Mouse (Mus musculus) adrenal gland, adult 2 months (tissue): ENCODE data around the gene Art5. TPM values are rescaled to one million over a fixed set of nuclear protein-coding genes. Genes with fewer than 3 reads are reported as not detected.

ENCODE experiments used
- DNase-seq: peaks from one replicate; pipeline ENCODE4 v3.0.0; 2021
- long read RNA-seq: library from polyadenylated mRNA; stranded (forward); transcript quantifications from one replicate; pipeline ENCODE4 v2.0.0, GENCODE M21; 2021
- polyA plus RNA-seq: library from polyadenylated mRNA; depleted of rRNA; stranded (reverse); fragments of >200 nt; gene quantifications from 2 replicates; pipeline ENCODE4 v1.2.3, GENCODE M21; 2012; rRNA removed
- total RNA-seq, 2 experiments: library from RNA; stranded (reverse); gene quantifications; 2 replicates each; pipeline ENCODE4 v1.2.3; 2021

Gene Art5
- not detected for total RNA-seq
- polyA plus RNA-seq = 0.09 and 0.35 TPM in 2 replicates
- long read RNA-seq = 0 reads

DNA sequence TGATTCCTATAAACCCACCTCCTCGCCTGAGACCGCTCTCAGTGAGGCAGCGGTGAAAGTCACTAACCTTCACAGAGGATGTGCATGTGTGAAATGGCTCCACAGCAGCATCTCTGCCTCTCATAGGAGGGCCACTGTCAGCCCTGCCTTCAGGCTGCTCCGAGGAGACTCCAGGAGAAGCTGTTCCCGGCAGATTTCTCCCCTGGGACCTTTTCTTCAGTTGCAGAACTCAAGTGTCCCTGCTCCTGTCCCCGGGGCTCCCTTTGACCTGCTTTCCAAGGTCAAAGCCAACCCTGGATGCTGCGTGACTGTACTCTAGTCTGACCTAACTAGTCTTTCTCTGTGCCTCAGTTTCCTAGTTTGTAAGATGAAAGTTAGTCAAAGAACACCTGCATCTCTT, at the start of gene Art5:
TSS of gene Art5 (minus strand) at position 319 of the 400 bp plus-strand sequence.
- DNase-seq = no peak

GRCm38 (mm10) chr7:102153691-102154090, 44.4 kb upstream of the Art5 start:
- peak; percentile 23 for DNase-seq

DNA sequence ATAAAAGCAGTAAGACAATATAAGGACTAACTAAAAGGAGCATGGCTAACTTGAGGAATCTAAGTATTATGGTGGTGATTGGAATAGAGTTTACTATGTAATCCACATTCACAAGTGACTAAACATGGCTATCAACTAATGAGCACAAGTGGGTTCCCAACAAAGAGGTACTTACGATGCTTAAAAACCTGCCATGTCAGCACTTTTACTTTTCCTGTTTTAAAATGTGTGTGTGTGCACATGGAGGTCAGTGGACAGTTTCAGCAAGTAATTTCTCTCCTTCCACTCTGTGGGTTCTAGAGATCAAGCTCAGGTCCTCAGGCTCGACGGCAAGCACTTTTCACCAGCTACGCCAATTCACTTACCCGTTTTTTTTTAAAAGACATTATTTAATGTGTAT, 28.6 kb upstream of the Art5 start:
- no peak for DNase-seq

GRCm38 (mm10) chr7:102137464-102137863, 28.2 kb upstream of the Art5 start:
- peak; percentile 23 for DNase-seq

GRCm38 (mm10) chr7:102132395-102132794, 23.1 kb upstream of the Art5 start:
- peak; percentile 12 for DNase-seq

- DNase-seq = no peak
Measured at GRCm38 (mm10) chr7:102120326-102120725, 11.0 kb upstream of the Art5 start.

GRCm38 (mm10) chr7:102117382-102117781, 8.1 kb upstream of the Art5 start:
- DNase-seq = no peak

GRCm38 (mm10) chr7:102116579-102117331, 7.5 kb upstream of the Art5 start, which contains the start of gene Chrna10:
Gene Chrna10 (minus strand): TSS chr7:102116828.
- no peak for DNase-seq

DNA sequence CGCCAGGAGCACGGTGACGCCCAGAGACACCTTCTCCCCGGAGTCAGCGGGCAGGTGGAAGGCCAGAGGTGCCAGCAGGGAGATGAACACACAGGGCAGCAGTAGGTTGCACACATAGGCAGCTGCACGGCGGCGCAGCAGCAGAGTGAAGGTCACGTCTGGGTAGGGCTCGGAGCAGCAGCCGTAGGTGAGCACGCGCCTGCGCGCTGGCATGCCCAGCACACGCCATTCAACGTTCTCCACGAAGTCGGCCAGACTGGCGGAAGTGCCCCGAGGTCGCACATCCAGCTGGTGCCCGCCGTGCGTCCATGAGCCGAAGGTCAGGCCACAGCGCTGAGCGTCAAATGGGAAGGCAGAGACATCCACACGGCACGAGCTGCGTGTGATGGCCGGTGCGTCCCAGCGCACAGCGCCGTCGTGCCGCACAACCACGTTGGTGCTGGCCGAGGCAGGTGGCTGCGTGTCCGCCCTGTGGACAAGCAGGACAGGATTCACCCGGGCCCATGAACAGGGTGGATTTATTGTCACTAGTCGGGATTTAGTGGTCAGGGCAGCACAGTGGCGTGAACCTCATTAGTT, 4.0 kb upstream of the Art5 start:
- peak; percentile 14 for DNase-seq

DNA sequence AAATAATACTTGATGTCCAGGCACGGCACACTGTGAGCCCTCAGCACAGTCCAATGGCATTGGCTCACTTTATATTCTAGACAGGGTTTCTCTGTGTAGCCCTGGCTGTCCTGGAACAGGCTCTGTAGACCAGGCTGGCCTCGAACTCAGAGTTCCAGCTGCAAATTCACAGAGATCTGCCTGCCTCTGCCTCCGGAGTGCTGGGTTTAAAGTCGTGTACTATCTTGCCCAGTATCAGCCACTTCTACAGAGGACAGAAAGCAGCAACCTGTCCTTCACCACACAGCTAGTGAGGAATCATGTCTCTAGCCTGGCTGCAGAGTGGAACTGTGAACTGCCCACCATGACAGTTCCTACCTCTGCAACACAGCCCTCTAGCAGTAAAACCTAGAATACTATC, 457 bp upstream of the Art5 start:
- no peak for DNase-seq

DNA sequence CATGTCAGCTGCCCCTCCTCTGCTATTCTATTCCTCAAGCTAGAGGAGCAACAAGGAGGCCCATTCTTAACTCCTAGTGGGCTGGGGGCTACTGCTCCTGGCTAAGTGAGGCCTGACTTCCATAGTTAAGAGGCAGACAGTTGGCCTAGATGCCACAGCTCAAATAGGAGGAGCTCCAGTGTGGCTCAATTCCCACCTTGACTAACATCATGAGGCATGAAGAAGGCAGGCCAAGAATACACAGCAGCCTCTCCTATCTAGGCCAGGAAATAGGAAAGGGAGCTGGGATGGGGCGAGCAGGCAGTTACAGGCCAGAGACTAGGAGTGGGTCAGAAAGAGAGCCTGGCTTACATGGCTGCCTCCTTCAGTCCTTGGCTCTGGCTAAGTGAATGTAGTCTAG, 1.1 kb downstream of the Art5 start:
- DNase-seq = no peak

- no peak for DNase-seq
Measured at GRCm38 (mm10) chr7:102106700-102107141, 2.6 kb downstream of the Art5 start.

GRCm38 (mm10) chr7:102104126-102104525, 5.2 kb downstream of the Art5 start:
- DNase-seq = no peak

GRCm38 (mm10) chr7:102103555-102103954, 5.7 kb downstream of the Art5 start:
- no peak for DNase-seq

- no peak for DNase-seq
Measured at GRCm38 (mm10) chr7:102102696-102103095, 6.6 kb downstream of the Art5 start.

- no peak for DNase-seq
Measured at GRCm38 (mm10) chr7:102102241-102102640, 7.0 kb downstream of the Art5 start.

GRCm38 (mm10) chr7:102101487-102101886, 7.8 kb downstream of the Art5 start, which contains the start of gene Art1:
Gene Art1 (plus strand): TSS chr7:102101743.
- DNase-seq = no peak

DNA sequence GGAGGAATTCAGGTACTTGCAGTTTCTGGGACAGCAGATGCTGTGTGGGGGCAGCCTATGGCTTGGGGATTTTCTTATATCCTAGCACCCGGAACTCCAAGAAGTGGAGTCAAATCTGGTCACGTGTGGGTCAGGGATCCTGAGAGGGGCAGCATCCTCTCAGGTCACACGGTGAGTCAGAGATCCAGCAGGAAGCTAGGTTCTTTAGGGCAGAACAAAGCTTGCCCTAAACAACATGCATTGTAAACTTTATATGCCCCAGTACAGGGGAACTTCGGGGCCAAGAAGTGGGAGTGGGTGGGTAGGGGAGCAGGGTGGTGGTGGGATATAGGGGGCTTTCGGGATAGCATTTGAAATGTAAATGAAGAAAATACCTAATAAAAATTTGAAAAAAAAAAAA, 8.4 kb downstream of the Art5 start:
- no peak for DNase-seq

DNA sequence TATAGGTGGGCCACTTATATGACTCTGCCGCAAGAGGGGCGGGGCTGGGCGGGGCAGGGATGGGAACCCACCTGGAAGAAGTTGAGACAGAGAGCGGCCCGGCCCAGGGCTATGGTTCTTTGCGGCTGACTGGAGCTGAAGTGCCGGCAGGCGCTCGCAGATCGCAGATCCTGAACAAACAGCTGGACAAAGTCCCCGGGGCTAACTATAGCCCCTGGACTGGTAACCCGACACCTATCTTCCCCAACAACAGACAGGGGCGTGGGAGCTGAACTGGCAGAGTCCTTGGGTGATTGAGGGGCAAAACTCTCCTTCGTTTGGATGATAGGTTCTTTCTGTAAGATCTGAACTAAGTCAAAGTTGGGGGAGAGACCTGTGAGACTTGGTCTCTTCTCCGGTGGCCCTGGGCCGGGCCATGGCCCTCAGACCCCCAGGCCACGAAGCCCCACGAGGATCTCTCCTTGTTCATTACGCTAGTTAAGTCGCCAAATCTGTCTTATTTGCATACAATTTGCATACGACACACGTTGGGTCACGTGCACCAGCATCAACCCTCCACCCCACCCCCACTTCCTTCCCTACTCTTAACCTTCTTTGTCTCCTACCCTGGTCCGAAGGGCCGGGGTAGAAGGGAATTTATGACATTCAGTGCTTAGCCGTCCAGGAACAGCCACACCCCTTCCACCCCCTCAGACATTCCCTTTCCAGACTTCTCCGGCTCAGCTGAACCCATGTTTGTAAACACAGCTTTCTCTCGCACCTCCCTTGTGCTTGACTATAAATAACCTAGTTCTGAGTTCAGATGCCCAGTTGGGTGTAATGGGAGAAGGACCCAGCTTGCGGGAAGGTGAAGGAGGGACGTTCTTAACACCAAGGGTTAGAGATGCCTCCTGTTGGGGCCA, 9.3 kb downstream of the Art5 start:
- DNase-seq = no peak

GRCm38 (mm10) chr7:102087336-102087735, 22.0 kb downstream of the Art5 start:
- no peak for DNase-seq

- no peak for DNase-seq
Measured at GRCm38 (mm10) chr7:102084041-102084696, 25.1 kb downstream of the Art5 start.

DNA sequence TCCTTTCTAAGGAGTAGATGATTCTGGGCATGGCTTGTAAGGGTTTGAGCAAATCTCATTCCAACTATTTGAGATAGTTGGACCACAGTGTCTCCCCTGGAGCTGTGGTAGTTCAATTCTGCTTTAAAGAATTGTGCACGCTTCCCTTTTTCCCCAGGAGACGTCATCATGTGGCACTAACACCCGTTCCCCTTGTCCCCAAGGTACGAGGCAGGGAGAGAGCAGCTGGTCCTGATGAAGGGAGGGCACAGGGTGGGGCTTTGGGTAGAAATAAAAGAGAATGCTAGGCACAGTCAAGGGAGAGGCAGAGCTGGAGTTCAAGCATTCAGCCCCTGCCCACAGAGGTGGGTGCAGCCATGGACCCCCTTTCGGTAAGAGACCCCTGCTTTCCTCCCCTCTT, 26.5 kb downstream of the Art5 start, which contains the start of gene Trpc2:
TSS of gene Trpc2 (plus strand) at position 301 of the 400 bp plus-strand sequence.
- DNase-seq = no peak
